Mouse (Mus musculus) midbrain, embryonic 11.5 days (tissue): ENCODE results near the gene Gm5741. TPM values are rescaled to one million over a fixed set of nuclear protein-coding genes. Genes with fewer than 3 reads are reported as not detected.
"Not testable (repeated sequence)": the region's sequence is repeated elsewhere in the genome, so short reads cannot be mapped to it uniquely, and the experiment has no call there.

ENCODE experiments used
- ATAC-seq: fragments of 200-750 bp; cut with Nextera tagmentation; 2 replicates; pipeline ENCODE4 v1.8.0; 2017; ENCODE audit warnings: moderate TSS enrichment, moderate library complexity; ENCODE audit not compliant: low FRiP score
- DNase-seq: peaks from one replicate; pipeline ENCODE4 v3.0.0; 2015; ENCODE audit warnings: low spot score; ENCODE audit errors: missing footprints
- H3K27ac ChIP-seq: fragments of 300-500 bp; sonication (generic); 2 replicates; pipeline ENCODE4 v1.5.1; 2014; ENCODE audit warnings: low read depth, low read length
- H3K27me3 ChIP-seq: fragments of 300-500 bp; sonication (generic); 2 replicates; pipeline ENCODE4 v1.6.1; 2014; ENCODE audit warnings: mild to moderate bottlenecking, low read length, moderate library complexity, mixed read lengths; ENCODE audit not compliant: control insufficient read depth, insufficient read depth
- H3K36me3 ChIP-seq: fragments of 300-500 bp; sonication (generic); 2 replicates; pipeline ENCODE4 v1.6.1; 2014; ENCODE audit warnings: mild to moderate bottlenecking, low read length, moderate library complexity, mixed read lengths; ENCODE audit not compliant: control insufficient read depth, insufficient read depth
- H3K4me1 ChIP-seq: fragments of 300-500 bp; sonication (generic); 2 replicates; pipeline ENCODE4 v1.6.1; 2014; ENCODE audit warnings: low read length; ENCODE audit not compliant: control insufficient read depth, insufficient read depth
- H3K4me2 ChIP-seq: fragments of 300-500 bp; sonication (generic); 2 replicates; pipeline ENCODE4 v1.6.1; 2014; ENCODE audit warnings: mild to moderate bottlenecking, moderate library complexity
- H3K4me3 ChIP-seq: fragments of 300-500 bp; sonication (generic); 2 replicates; pipeline ENCODE4 v1.5.1; 2014; ENCODE audit warnings: low read depth, low read length
- H3K9ac ChIP-seq: fragments of 300-500 bp; sonication (generic); 2 replicates; pipeline ENCODE4 v1.6.1; 2014; ENCODE audit warnings: low read length
- H3K9me3 ChIP-seq: fragments of 300-500 bp; sonication (generic); 2 replicates; pipeline ENCODE4 v1.6.1; 2016; ENCODE audit warnings: low read length; ENCODE audit not compliant: control insufficient read depth
- WGBS: fragments of 180-500 bp; shearing (Covaris S2); extraction: QIAGEN DNeasy Blood & Tissue Kit; methylation state at CpG from one replicate; pipeline ENCODE4 v1.1.7; 2014; 5-methylcytosine and 5-hydroxymethylcytosine counted together
- polyA plus RNA-seq: library from polyadenylated mRNA; unstranded; fragments of >200 nt; fragmentation: Nextera tagmentation; extraction: Ambion mirVana; gene quantifications from 2 replicates; pipeline ENCODE4 v1.2.1, GENCODE M21; 2014

The Gm5741 gene
- polyA plus RNA-seq, 1 experiment from 2014 or later, result 0.53 TPM

DNA sequence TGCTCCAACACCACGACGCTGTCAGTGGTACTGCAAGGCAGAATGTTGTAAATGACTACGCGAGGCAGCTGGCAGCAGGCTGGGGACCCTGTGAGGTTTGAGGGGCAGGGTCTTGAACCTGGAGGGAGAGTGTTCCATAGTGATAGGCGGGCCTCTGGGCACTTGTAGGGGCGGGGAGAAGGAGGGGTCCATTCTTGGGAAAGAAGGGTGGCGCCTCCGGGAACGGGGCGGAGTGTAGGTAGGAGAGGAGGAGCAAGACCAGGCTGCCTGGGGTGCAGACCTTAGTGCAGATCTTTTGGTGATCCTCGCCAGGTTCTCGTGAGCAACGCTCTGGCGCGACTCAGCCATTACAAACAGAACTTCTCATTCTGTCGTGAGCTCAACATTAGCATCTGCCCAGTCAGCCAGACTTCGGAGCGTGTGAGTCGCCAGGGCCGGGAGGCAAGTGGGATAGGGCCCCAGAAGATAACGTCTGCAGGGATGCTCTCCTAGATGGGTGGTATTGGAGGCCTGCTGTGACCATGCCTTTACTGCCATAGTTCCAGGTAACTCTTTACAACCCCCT lies 23.8 kb upstream of the Gm5741 start:
- no peak overlapping the region for H3K4me2 ChIP-seq
- H3K9ac ChIP-seq, result no peak overlapping the region
- no peak for ATAC-seq
- DNase-seq, result no peak
- H3K27me3 ChIP-seq, result no peaks in the 10 kb centered on the region
- H3K4me3 ChIP-seq, result no peak overlapping the region
- no peak overlapping the region for H3K27ac ChIP-seq
- H3K36me3 ChIP-seq, result no peaks in the 10 kb centered on the region
- H3K4me1 ChIP-seq, result no peaks in the 10 kb centered on the region
- 32% methylated on average over 21 of the region's 21 CpGs for WGBS
- no peaks in the 10 kb centered on the region for H3K9me3 ChIP-seq

GRCm38 (mm10) chr8:85090856-85091255 lies 23.1 kb upstream of the Gm5741 start:
- H3K4me2 ChIP-seq, result no peak overlapping the region
- 92% methylated on average over 11 of the region's 11 CpGs for WGBS
- no peak overlapping the region for H3K27ac ChIP-seq
- H3K4me3 ChIP-seq, result no peak overlapping the region
- no peaks in the 10 kb centered on the region for H3K4me1 ChIP-seq
- ATAC-seq, result no peak
- no peak for DNase-seq
- no peaks in the 10 kb centered on the region for H3K27me3 ChIP-seq
- H3K9me3 ChIP-seq, result no peaks in the 10 kb centered on the region
- H3K36me3 ChIP-seq, result no peaks in the 10 kb centered on the region
- no peak overlapping the region for H3K9ac ChIP-seq

DNA sequence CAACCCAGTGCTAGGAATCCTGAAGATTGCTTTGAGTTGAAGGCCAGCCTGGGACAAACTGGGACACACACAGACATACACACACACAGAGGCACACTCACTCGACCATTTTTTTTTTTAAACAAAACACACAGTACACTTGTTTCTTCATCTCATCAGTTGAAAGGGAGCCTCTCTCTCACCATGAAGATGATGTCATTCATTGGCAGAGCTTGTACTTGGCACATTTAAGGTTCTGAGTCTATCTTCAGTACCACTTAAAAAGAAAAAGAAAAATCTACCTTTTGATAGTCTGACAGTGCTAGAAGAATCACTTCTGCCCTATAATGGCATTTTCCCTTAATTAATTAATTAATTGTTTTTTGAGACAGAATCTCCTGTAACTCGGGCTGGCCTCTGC lies 21.0 kb upstream of the Gm5741 start:
- Histone ChIP-seq H3K36me3 (no peaks in the 10 kb centered on the region), H3K27ac (no peak overlapping the region), H3K4me3 (no peak overlapping the region), H3K4me2 (no peak overlapping the region), H3K4me1 (peaks cover under 1% of the 10 kb centered on the region; the same call in 1 of the 2 replicates), H3K27me3 (no peaks in the 10 kb centered on the region), H3K9ac (no peak overlapping the region), H3K9me3 (no peaks in the 10 kb centered on the region)
- ATAC-seq (no peak), DNase-seq (no peak)
- 85% methylated on average over 2 of the region's 2 CpGs for WGBS

DNA sequence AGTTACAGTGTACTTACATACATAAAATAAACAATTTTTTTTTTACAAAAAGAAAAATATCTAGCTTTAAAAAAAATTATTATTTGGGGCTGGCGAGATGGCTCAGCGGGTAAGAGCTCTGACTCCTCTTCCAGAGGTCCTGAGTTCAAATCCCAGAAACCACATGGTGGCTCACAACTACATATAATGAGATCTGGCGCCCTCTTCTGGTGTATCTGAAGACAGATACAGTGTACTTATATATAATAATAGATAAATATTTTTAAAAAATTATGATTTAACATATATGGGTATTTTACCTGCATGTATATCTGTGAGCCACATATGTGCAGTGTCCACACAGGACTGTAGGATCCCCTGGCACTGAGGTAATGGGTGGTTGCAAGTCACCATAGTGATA lies 18.5 kb upstream of the Gm5741 start:
- H3K4me2 ChIP-seq, result no peak overlapping the region
- DNase-seq (no peak), ATAC-seq (no peak)
- H3K27ac ChIP-seq, result no peak overlapping the region
- H3K9ac ChIP-seq, result no peak overlapping the region
- peaks cover 2% of the 10 kb centered on the region; the same call in 1 of the 2 replicates for H3K4me1 ChIP-seq
- no peaks in the 10 kb centered on the region for H3K27me3 ChIP-seq
- 77% methylated on average over 3 of the region's 3 CpGs for WGBS
- H3K9me3 ChIP-seq, result no peaks in the 10 kb centered on the region
- H3K4me3 ChIP-seq, result no peak overlapping the region
- H3K36me3 ChIP-seq, result no peaks in the 10 kb centered on the region

DNA sequence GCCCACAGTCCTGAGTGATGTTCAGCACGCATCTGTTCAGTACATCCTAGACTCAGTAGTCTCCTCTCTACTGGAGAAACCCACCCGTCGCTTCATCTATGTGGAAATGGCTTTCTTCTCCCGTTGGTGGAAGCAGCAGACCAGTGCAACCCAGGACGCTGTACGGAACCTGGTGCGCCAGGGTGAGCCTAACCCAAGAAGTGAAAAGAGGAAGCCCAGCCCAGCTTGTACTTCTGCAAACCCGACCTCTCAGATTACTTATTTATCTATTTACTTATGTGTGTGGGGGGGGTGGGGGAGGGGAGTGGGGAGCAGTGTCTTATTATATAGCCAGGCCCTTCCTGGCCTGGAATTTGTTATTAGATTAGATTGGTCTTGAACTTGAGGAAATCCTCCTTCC lies 16.9 kb upstream of the Gm5741 start:
- Histone ChIP-seq H3K4me3 (no peak overlapping the region), H3K27me3 (no peaks in the 10 kb centered on the region), H3K36me3 (no peaks in the 10 kb centered on the region), H3K9ac (no peak overlapping the region), H3K4me2 (no peak overlapping the region), H3K27ac (no peak overlapping the region), H3K4me1 (peaks cover 7% of the 10 kb centered on the region), H3K9me3 (no peaks in the 10 kb centered on the region)
- 86% methylated on average over 8 of the region's 8 CpGs for WGBS
- ATAC-seq, result no peak
- DNase-seq, result no peak

- H3K4me3 ChIP-seq, result peak within 1 kb of the TSS; percentile 46
- WGBS, result 2% methylated on average over 30 of the region's 30 CpGs
- H3K4me1 ChIP-seq, result peaks cover 10% of the 10 kb centered on the region
- peak within 1 kb of the TSS; percentile 76 for H3K4me2 ChIP-seq
- DNase-seq (peak; percentile 93), ATAC-seq (peak; percentile 73)
- no peak within 1 kb of the TSS for H3K27ac ChIP-seq
- no peaks in the 10 kb centered on the region for H3K27me3 ChIP-seq
- no peaks in the 10 kb centered on the region for H3K9me3 ChIP-seq
- no peaks in the 10 kb centered on the region for H3K36me3 ChIP-seq
- peak within 1 kb of the TSS; percentile 68 for H3K9ac ChIP-seq
These were observed 15.5 kb upstream of the Gm5741 start, which contains the start of gene Man2b1 for GRCm38 (mm10) chr8:85083108-85083813. Gene Man2b1 (plus strand): TSS chr8:85083270.

DNA sequence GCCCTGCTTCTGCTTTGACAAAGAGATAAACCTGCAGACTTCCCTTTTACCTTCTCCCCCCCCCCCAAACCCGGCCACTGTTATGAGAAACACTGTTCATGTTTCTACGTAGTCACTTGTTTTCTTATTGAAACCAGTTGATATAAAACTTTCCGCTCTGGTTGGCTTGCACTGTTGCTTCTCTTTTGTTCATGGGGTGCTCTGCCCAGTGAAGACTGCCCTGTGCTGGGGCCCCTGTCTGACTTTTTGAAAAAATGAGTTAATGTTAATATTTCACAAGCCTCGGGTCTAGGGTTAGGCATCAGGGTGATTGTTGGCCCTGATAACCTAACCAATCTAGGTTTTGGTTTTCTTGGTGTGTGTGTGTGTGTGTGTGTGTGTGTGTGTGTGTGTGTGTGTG lies 14.4 kb upstream of the Gm5741 start:
- not testable (repeated sequence) for H3K4me3 ChIP-seq, H3K9ac ChIP-seq, H3K27me3 ChIP-seq, H3K36me3 ChIP-seq, DNase-seq, H3K4me2 ChIP-seq, H3K9me3 ChIP-seq, H3K27ac ChIP-seq, ATAC-seq
- H3K4me1 ChIP-seq, result peaks cover 10% of the 10 kb centered on the region
- WGBS, result 94% methylated on average over 4 of the region's 4 CpGs

- Histone ChIP-seq H3K36me3 (peaks cover 1% of the 10 kb centered on the region; the same call in 1 of the 2 replicates), H3K27ac (no peak within 1 kb of the TSS), H3K4me3 (peak within 1 kb of the TSS; percentile 87), H3K9me3 (no peaks in the 10 kb centered on the region), H3K4me1 (peaks cover 10% of the 10 kb centered on the region), H3K4me2 (peak within 1 kb of the TSS; percentile 93), H3K9ac (peak within 1 kb of the TSS; percentile 92), H3K27me3 (no peaks in the 10 kb centered on the region)
- WGBS, result 2% methylated on average over 9 of the region's 9 CpGs
- peak; percentile 56 for ATAC-seq
- no peak for DNase-seq
These were observed 13.4 kb upstream of the Gm5741 start, which contains the start of gene Wdr83 for GRCm38 (mm10) chr8:85081216-85081555. Gene Wdr83 (minus strand): TSS chr8:85081306.

GRCm38 (mm10) chr8:85080532-85081215 lies 12.9 kb upstream of the Gm5741 start, which contains the start of gene Wdr83os:
Gene Wdr83os (plus strand): TSS chr8:85080740.
- ATAC-seq (peak; percentile 20), DNase-seq (peak; percentile 98)
- Histone ChIP-seq H3K9ac (peak within 1 kb of the TSS; percentile 92), H3K4me2 (peak within 1 kb of the TSS; percentile 93), H3K4me3 (peak within 1 kb of the TSS; percentile 87), H3K27me3 (no peaks in the 10 kb centered on the region), H3K27ac (no peak within 1 kb of the TSS), H3K36me3 (peaks cover 5% of the 10 kb centered on the region; the same call in 1 of the 2 replicates), H3K9me3 (no peaks in the 10 kb centered on the region), H3K4me1 (peaks cover 10% of the 10 kb centered on the region)
- WGBS, result under 1% methylated on average over 30 of the region's 30 CpGs
